Mouse (Mus musculus): Measurements from ENCODE around the gene Ccdc58. TPM values are rescaled to one million over a fixed set of nuclear protein-coding genes. Genes with fewer than 3 reads are reported as not detected.

Gene Ccdc58
- polyA plus RNA-seq, 1 experiment from 2014 or later, result 92.9 TPM

Other genes with a start within 250 kb of the Ccdc58 start
- 0.26 and 0.43 TPM in 2 replicates for gene Parp14, start 200.1 kb upstream of the Ccdc58 start, polyA plus RNA-seq (2016; fragmentation: Nextera tagmentation; extraction: Ambion mirVana)
- gene Parp9, start 133.2 kb upstream of the Ccdc58 start, polyA plus RNA-seq (2016; fragmentation: Nextera tagmentation; extraction: Ambion mirVana), result 2.1 and 2.5 TPM in 2 replicates
- gene Dtx3l, start 132.5 kb upstream of the Ccdc58 start, polyA plus RNA-seq (2016; fragmentation: Nextera tagmentation; extraction: Ambion mirVana), result 2.3 and 2.8 TPM in 2 replicates
- gene Kpna1, start 92.9 kb upstream of the Ccdc58 start, polyA plus RNA-seq (2016; fragmentation: Nextera tagmentation; extraction: Ambion mirVana), result 66.8 and 69.4 TPM in 2 replicates
- gene Wdr5b, start 30.5 kb upstream of the Ccdc58 start, polyA plus RNA-seq (2016; fragmentation: Nextera tagmentation; extraction: Ambion mirVana), result 7.8 and 8.7 TPM in 2 replicates
- 351 and 357 TPM in 2 replicates for gene Fam162a, start 91 bp upstream of the Ccdc58 start, polyA plus RNA-seq (2016; fragmentation: Nextera tagmentation; extraction: Ambion mirVana)
- 0.06 and 0.09 TPM in 2 replicates for gene Csta1, start 59.6 kb downstream of the Ccdc58 start, polyA plus RNA-seq (2016; fragmentation: Nextera tagmentation; extraction: Ambion mirVana)
- gene Stfa2l1, start 85.1 kb downstream of the Ccdc58 start, polyA plus RNA-seq (2016; fragmentation: Nextera tagmentation; extraction: Ambion mirVana), result not detected in 2 replicates
- gene Gm5483, start 112.5 kb downstream of the Ccdc58 start, polyA plus RNA-seq (2016; fragmentation: Nextera tagmentation; extraction: Ambion mirVana), result not detected in 2 replicates
- not detected in 2 replicates for gene Gm5416, start 138.7 kb downstream of the Ccdc58 start, polyA plus RNA-seq (2016; fragmentation: Nextera tagmentation; extraction: Ambion mirVana)
- not detected in 2 replicates for gene 2010005H15Rik, start 149.8 kb downstream of the Ccdc58 start, polyA plus RNA-seq (2016; fragmentation: Nextera tagmentation; extraction: Ambion mirVana)
- gene Stfa1, start 205.3 kb downstream of the Ccdc58 start, polyA plus RNA-seq (2016; fragmentation: Nextera tagmentation; extraction: Ambion mirVana), result 0.34 and 0.47 TPM in 2 replicates

Measured in embryonic facial prominence, embryonic 10.5 days (tissue).